Mouse (Mus musculus): Measurements from ENCODE around the gene Naa38. TPM values are rescaled to one million over a fixed set of nuclear protein-coding genes. Genes with fewer than 3 reads are reported as not detected.

Gene Naa38
- total RNA-seq, 2 experiments from 2014 or later, result 84.1 to 95.1 TPM

GRCm38 (mm10) chr11:69372780-69373170 lies 22.5 kb upstream of the Naa38 start:
- DNase-seq (ENCODE audit: low spot score in 2 of 2), result no peak

DNA sequence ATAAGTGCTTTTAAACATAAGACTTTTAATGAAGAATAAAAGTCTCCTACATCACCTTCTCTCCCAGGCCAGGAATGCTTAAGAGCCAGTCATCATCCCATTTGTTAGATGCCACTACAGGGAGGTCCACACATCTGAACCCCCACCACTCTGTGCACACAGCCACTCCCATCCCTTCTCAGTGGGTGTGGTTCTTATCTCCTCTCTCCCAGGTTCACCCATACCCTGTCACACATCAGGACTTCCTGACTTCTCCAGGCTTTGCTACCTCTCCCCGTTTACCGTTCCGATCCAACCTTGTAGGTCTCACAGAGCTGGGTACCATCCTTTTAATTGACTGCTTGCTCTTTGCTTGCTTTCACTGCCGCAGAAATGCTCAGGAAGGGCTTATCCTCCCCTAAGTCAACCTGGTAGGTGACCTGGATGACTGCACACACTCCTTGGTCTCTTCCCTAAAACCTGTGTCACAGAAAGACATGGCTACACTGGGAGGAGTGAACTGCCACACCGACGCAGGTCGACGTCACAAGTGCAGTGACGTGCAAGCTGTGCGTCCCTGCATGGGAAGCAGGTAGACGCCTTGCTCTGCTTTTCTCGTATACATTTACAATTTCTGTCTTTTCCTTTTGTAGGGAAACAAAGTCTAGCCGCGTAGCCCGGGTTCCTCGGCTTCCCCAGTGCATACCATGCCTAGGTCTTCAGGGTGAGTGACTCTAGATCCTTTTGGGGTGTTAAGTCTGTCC lies 21.9 kb upstream of the Naa38 start:
- no peak for DNase-seq (ENCODE audit: low spot score in 2 of 2)

GRCm38 (mm10) chr11:69375646-69376045 lies 19.6 kb upstream of the Naa38 start:
- no peak for DNase-seq (ENCODE audit: low spot score in 2 of 2)

- DNase-seq (ENCODE audit: low spot score in 2 of 2), result no peak
Measured at GRCm38 (mm10) chr11:69377766-69378165, 17.5 kb upstream of the Naa38 start.

DNA sequence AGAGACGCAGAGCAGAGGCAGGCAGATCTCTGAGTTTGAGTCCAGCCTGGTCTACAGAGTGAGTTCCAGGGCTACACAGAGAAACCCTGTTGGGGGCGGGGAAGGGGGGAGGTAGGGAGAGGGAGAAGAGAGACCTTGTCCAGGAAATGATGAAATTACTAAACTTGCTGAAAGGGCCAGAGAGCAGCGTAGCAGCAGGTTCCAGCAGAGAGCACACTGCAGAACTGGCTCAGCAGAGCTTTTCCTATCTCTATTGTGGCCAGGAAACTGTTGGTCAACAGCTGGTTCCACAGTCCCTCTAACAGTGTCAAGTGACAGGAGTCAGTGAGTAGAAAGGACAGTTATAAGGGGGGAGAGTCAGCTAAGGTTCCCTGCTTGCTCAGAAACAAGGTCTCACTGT lies 15.7 kb upstream of the Naa38 start:
- no peak for DNase-seq (ENCODE audit: low spot score in 2 of 2)

DNA sequence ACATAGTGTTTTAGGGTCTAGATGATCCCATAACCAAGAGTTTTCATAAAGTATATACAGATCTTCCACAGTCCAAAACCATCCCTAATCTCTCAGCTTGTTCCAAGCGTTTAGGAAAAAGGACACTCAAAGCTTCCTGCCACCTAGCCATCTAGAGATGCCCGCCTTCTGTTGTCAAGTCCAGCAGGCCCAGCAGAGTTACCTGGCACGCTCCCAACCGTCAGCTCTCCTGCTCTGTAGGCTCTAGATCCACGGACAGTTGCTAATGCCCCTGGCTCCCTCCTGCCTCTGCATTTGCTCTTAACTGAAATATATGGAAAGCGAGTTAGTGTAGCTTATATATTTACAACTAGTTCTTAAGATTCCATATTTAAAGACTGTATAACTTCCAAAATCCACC lies 13.9 kb upstream of the Naa38 start:
- DNase-seq (ENCODE audit: low spot score in 2 of 2), result no peak

DNA sequence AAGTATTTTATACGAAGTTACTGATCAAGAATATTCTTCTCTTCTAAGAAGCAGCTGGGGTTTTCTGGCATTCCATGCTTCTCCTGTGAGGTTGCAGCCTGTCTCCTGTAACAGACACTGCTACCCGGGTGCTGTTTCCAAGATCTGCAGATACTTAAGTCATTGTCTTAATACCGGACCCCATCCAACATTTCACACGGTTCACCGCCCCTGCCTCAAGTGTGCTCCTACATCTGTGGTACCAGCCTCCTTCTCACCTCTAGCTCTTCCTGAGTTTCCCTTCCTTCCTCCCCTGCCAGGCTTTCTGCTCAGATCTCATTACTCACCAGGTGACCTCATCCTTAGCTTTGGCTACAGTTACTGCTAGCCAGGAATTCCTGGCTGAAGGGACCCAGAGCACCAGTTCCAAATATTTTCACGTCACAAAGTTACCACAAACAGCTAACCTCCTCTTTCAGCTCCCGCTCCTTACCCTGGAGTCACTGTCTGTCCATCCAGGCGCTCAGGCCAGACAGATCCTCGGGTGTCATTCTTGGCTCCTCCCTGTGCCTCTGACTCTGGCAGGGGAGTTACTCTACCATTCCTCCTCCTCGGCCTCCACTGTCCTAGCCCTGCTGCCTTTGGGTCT lies 12.7 kb upstream of the Naa38 start:
- no peak for DNase-seq (ENCODE audit: low spot score in 2 of 2)

- DNase-seq (ENCODE audit: low spot score in 2 of 2), result no peak
Measured at GRCm38 (mm10) chr11:69384979-69385378, 10.3 kb upstream of the Naa38 start.

GRCm38 (mm10) chr11:69386758-69387157 lies 8.5 kb upstream of the Naa38 start:
- DNase-seq (ENCODE audit: low spot score in 2 of 2), result no peak

- no peak for DNase-seq (ENCODE audit: low spot score in 2 of 2)
Measured at GRCm38 (mm10) chr11:69388680-69389079, 6.6 kb upstream of the Naa38 start.

DNA sequence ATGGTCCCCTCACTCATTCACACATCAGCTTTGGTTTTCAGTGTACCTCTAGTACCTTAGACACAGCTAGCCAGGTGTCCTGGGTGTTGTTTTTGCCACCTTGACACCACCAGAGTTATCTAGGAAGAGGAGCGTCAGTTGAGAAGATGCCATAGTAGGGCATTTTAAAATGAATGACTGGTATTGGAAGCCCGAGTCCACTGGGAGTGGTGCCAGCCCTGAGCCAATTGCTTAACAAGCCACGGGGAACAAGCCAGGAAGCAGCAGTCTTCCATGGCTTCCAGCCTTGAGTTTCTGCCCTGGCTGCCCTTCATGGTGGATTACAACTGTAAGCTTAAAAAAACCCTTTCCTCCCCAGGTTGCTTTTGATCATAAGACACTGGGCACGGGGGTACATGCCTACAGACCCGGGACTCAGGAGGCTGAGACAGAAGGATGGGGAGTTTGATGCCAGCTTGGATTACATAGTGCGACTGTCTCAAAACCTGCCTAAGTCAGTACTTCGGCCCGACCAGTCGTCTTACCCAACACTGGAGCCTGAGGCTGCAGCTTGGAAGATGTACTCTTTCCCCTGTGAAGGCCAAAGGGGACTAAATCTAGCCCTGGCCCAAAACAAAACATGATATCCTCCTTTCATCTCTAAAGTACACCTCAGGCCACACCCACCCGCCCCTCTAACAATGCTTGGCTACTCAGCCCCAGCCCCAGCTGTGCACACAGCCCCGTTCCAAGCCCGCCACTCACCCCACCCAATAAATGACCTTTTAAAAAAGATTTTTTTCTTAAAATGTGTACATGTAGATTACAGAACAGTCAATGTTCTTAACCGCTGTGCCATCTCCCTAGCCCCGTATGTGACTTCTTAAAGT lies 5.5 kb upstream of the Naa38 start:
- DNase-seq (ENCODE audit: low spot score in 2 of 2), result peak in 1 of 2 experiments; percentile 77

- DNase-seq (ENCODE audit: low spot score in 2 of 2), result peak; percentile 73 to 79
Measured at GRCm38 (mm10) chr11:69390400-69391034, 4.8 kb upstream of the Naa38 start.

DNA sequence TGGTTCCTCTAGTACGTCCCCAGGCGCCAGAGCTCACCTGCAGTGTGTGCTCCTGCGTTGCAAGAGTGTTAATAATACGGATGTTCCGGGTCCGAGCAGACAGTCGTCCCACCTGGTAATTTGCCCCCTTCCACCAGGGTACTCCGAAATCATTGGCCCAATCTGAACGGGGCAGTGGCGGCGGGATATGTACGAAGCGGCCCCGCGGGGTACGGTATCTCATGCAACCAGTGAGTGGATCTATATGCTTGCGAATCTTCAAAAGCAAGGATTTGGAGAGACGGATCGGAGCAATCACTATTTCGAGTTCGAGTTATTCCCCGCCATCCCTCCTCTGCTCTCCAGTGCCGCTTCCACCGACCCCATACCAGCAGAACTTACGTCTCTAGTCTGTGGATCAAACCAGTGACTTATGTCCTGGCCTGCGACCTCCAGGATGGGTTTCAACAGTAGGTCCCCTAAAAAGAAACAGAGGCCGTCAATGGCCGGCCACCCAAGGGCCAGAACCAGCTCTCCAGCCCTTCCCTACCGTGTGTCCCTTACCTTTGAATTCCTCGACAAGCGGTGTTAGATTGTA lies 608 bp upstream of the Naa38 start:
- peak in 1 of 2 experiments; percentile 37 for DNase-seq (ENCODE audit: low spot score in 2 of 2)

- peak; percentile 92 to 94 for DNase-seq (ENCODE audit: low spot score in 2 of 2)
Measured at GRCm38 (mm10) chr11:69395634-69396373, 517 bp downstream of the Naa38 start.

DNA sequence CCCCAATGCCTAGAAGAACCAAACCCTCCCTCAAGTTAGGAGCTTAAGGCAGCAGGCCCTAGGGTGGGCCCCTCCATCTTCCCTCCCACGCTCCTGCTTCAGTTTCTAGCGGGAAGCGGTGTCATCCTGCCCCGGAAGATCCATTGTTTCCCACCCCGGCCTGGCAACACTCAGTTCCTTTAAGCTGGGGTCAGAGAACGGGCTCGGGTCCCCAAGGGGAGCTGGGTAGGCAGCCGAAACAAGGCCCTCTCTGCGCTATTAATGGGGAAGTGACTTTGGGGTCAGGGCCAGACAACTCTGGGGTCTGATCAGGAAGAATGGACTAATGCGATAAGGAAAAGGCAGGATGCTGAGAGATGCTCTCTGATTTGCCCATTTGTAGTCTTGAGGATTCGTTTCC lies 1.5 kb downstream of the Naa38 start:
- DNase-seq (ENCODE audit: low spot score in 2 of 2), result peak in 1 of 2 experiments; percentile 47

DNA sequence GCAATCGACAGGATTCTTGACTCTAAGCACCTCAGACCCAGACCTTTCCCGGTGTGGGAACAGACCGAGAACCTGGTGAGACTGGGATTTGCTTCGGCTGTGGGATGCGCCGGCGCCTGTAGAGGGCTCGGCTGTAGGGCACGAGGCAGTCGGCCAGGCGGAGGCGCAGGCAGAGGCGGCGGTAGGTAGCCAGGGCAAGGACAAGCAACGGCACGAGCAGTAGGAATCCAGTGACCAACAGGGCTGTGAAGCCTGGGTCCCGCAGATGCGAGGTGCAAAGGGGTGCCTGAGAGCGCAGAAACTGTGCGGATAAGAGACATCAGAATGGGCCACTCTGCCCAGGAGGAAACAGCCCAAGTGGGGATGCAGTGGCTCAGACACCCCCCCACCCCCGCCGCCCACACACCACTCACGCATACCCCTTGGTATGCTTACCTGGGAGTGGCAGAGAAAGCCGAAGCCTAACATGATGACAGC lies 2.3 kb downstream of the Naa38 start:
- DNase-seq (ENCODE audit: low spot score in 2 of 2), result peak in 1 of 2 experiments; percentile 51

- DNase-seq (ENCODE audit: low spot score in 2 of 2), result no peak
Measured at GRCm38 (mm10) chr11:69398059-69398458, 2.8 kb downstream of the Naa38 start, which contains the start of gene Tmem88. Tmem88 (minus strand) TSS chr11:69398234.

DNA sequence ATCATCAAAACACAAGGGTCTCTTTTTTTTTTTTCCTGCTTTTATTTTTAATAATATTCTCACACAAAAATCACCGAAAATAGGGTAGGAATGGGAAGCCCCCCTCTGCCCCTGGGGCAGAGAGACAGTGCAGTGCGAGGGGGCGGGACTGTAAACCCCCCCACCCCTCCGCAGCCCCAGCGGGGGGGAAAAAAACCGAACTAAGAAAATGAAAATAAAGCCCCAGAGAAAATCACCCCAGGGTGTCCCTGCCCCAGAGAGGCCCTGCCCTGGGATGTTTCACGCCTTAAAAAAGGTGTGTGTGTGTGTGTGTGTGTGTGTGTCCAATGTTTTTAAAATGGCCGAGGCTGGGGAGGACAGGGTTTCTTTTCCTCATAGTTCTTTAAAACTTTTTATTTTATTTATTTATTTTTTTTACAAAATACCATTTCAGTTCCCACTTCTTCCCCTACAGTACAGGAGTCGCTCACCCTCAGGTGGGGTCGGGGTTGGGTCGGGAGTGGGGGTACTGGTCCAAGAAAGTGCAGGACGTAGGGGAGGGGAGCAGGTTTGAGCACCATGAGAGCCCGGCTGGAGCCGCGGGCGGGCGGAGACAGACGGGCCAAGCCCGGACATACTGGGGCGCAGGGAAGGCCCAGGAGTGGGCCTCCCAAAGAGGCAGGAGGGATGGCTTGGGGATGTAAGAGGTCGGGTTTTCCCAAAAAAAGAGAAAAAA lies 3.4 kb downstream of the Naa38 start:
- DNase-seq (ENCODE audit: low spot score in 2 of 2), result no peak
